9 mouse cellular contexts compared by ENCODE assay signal in the genomic region with DNA sequence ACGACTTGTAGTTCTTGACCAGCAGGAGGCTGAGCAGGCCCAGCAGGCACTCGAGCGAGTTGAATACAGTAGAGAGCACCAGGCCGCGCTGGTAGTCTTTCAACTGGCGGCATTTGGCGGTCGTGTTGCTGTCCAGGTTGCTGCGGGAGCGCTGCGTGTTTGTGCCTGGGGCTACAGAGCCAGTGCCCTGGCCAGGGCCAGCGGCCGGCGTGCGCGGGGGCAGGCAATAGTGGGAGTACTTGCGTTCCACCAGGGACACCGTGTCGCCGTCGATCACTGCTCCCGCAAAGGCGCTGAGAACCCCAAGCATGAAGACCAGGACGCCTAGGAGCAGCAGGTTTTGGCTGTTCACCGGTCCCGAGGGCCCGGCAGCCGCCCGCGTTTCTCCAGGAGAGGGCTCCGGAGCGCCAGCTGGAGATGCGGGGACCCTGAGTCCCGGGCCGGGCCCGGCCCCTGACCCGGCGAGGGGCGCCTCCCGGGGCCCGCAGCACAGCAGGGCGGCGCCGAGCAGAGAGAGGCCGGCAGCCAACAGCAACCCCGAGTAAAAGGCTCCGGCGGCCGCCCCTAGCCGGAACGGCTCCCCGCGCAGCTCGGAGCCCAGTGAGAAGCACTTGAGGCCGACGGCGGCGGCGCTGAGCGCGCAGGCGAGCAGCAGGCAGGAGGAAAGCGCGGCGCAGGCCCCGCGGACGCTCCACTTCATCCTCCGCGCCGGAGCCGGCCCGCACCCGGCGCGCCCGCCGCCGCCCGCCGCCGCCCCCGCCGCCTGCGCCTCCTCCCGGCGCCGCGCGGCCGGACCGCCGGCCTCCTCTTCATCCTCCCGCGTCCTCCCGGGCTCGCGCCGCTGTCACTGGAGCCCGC. TPM values are rescaled to one million over a fixed set of nuclear protein-coding genes. Genes with fewer than 3 reads are reported as not detected.
DNase-seq lines count a peak whose midpoint lies in the region; ATAC-seq and TF ChIP-seq lines count a peak whose summit lies in the region.
"Had no signal": no experiment of that assay in that cellular context is flagged by ENCODE, and none has a peak within 500 bp of the region (broad histone marks: within the 10 kb centered on the region; RNA-seq: fewer than 3 reads in every experiment).

No protein-coding gene starts in this region.

- H3K4me3 ChIP-seq in E14TG2a.4 (replicated peaks; ENCODE audit: low read length) = peak overlapping the region; percentile 79
- peak overlapping the region; percentile 62 for H3K4me3 ChIP-seq in forebrain, embryonic 10.5 days
- H3K4me3 ChIP-seq in lung, embryonic 15.5 days = peak overlapping the region; percentile 52

- ATAC-seq in lung, embryonic 15.5 days (ENCODE audit: borderline replicate concordance, extremely low read depth, low FRiP score, low TSS enrichment) = peak; percentile 50

- peak overlapping the region; percentile 48; the same call in 1 of the 2 replicates for H3K27ac ChIP-seq in forebrain, embryonic 10.5 days
- H3K27ac ChIP-seq in lung, embryonic 15.5 days = no peak overlapping the region

- peaks cover 37% of the 10 kb centered on the region for H3K4me1 ChIP-seq in E14TG2a.4 (replicated peaks; ENCODE audit: low read depth, low read length)
- H3K4me1 ChIP-seq in forebrain, embryonic 10.5 days = peaks cover 32% of the 10 kb centered on the region
- peaks cover 32% of the 10 kb centered on the region for H3K4me1 ChIP-seq in lung, embryonic 15.5 days

- H3K9ac ChIP-seq in lung, embryonic 15.5 days = peak overlapping the region; percentile 22; the same call in 1 of the 2 replicates

- TF ChIP-seq CTCF in E14TG2a.4 (conservative IDR thresholded peaks at IDR 0.05; ENCODE audit: low read length) = no peak

- H3K27me3 ChIP-seq in E14TG2a.4 (ENCODE audit: insufficient read depth, low read length) = peaks cover 91% of the 10 kb centered on the region
- H3K27me3 ChIP-seq in forebrain, embryonic 10.5 days (ENCODE audit: poor library complexity, severe bottlenecking) = peaks cover 100% of the 10 kb centered on the region
- H3K27me3 ChIP-seq in lung, embryonic 15.5 days = peaks cover 94% of the 10 kb centered on the region

- intact Hi-C loops in heart, postnatal 14 days (cut with DNase I) = no loop called here

- H3K36me3 ChIP-seq in E14TG2a.4 (ENCODE audit: insufficient read depth, low read length) = no peaks in the 10 kb centered on the region
- H3K36me3 ChIP-seq in forebrain, embryonic 10.5 days (replicated peaks) = no peaks in the 10 kb centered on the region
- no peaks in the 10 kb centered on the region for H3K36me3 ChIP-seq in lung, embryonic 15.5 days

- DNase-seq in brain, adult 2 months (ENCODE audit: low read depth, low spot score) = peak; percentile 67
- peak; percentile 56 for DNase-seq in forebrain, embryonic 10.5 days (ENCODE audit: extremely low spot score, low spot score)
- DNase-seq in heart, postnatal 14 days = peak; percentile 41 to 42
- DNase-seq in kidney, postnatal 36 days = peak; percentile 11 to 50
- DNase-seq in ovary, postnatal 14 days (ENCODE audit: low spot score) = peak; percentile 20
- no peak for DNase-seq in adipocyte (ENCODE audit: low spot score)

- WGBS in forebrain, embryonic 10.5 days = under 1% methylated on average over 99 of the region's 100 CpGs
- WGBS in lung, embryonic 15.5 days = under 1% methylated on average over 84 of the region's 100 CpGs

- peak overlapping the region; percentile 97 for H3K4me2 ChIP-seq in lung, embryonic 15.5 days

- H3K9me3 ChIP-seq in E14TG2a.4 (ENCODE audit: low read length) = no peaks in the 10 kb centered on the region
- no peaks in the 10 kb centered on the region for H3K9me3 ChIP-seq in forebrain, embryonic 10.5 days
- H3K9me3 ChIP-seq in lung, embryonic 15.5 days = no peaks in the 10 kb centered on the region

RNA-seq across cellular contexts. Expression of a gene that starts 0.5 kb away (rescaled TPM):
- not detected in 2 replicates for polyA plus RNA-seq in forebrain, embryonic 10.5 days (2016; fragmentation: Nextera tagmentation; extraction: Ambion mirVana)
- under 1 TPM; 0.24 to 0.41 TPM for total RNA-seq in heart, postnatal 14 days (2021)
- polyA plus RNA-seq in lung, embryonic 15.5 days (2015; fragmentation: Nextera tagmentation; extraction: Ambion mirVana) = not detected in 2 replicates
- total RNA-seq: neutrophil, adult 5-6 weeks had no signal

RNA-seq across cellular contexts. Expression of a gene that starts 21.0 kb away (rescaled TPM):
- 0.20 TPM in 1 of 2 replicates, not detected in the other for polyA plus RNA-seq in forebrain, embryonic 10.5 days (2016; fragmentation: Nextera tagmentation; extraction: Ambion mirVana)
- total RNA-seq in heart, postnatal 14 days (2021) = not detected
- polyA plus RNA-seq in lung, embryonic 15.5 days (2015; fragmentation: Nextera tagmentation; extraction: Ambion mirVana) = 0.32 and 0.39 TPM in 2 replicates
- total RNA-seq: neutrophil, adult 5-6 weeks had no signal

RNA-seq across cellular contexts. Expression of a gene that starts 54.8 kb away (rescaled TPM):
- polyA plus RNA-seq in forebrain, embryonic 10.5 days (2016; fragmentation: Nextera tagmentation; extraction: Ambion mirVana) = 7.9 and 8.9 TPM in 2 replicates
- total RNA-seq in heart, postnatal 14 days (2021) = 1 to 10 TPM; 8.0 to 8.5 TPM
- polyA plus RNA-seq in lung, embryonic 15.5 days (2015; fragmentation: Nextera tagmentation; extraction: Ambion mirVana) = 6.6 and 6.7 TPM in 2 replicates
